Mouse (Mus musculus) forebrain, embryonic 16.5 days (tissue): ENCODE measurements around the gene Cdk11b. TPM values are rescaled to one million over a fixed set of nuclear protein-coding genes. Genes with fewer than 3 reads are reported as not detected.

ENCODE experiments used
- ATAC-seq: fragments of 200-750 bp; cut with Nextera tagmentation; 2 replicates; pipeline ENCODE4 v1.8.0; 2017; ENCODE audit warnings: mild to moderate bottlenecking, moderate library complexity
- H3K27ac ChIP-seq: fragments of 300-500 bp; sonication (generic); 2 replicates; pipeline ENCODE4 v1.5.1; 2014; ENCODE audit warnings: low read length, control low read depth
- H3K27me3 ChIP-seq: fragments of 300-500 bp; sonication (generic); replicated peaks from 2 replicates; pipeline ENCODE4 v1.6.1; 2014; ENCODE audit warnings: low read length; ENCODE audit not compliant: control insufficient read depth, insufficient read depth
- H3K36me3 ChIP-seq: fragments of 300-500 bp; sonication (generic); 2 replicates; pipeline ENCODE4 v1.6.1; 2014; ENCODE audit not compliant: control insufficient read depth, insufficient read depth
- H3K4me1 ChIP-seq: fragments of 300-500 bp; sonication (generic); replicated peaks from 2 replicates; pipeline ENCODE4 v1.6.1; 2014; ENCODE audit warnings: low read length; ENCODE audit not compliant: control insufficient read depth, insufficient read depth
- H3K4me2 ChIP-seq: fragments of 300-500 bp; sonication (generic); 2 replicates; pipeline ENCODE4 v1.6.1; 2014; ENCODE audit warnings: mild to moderate bottlenecking, low read length, control low read depth
- H3K4me3 ChIP-seq: fragments of 300-500 bp; sonication (generic); replicated peaks from 2 replicates; pipeline ENCODE4 v1.5.1; 2014; ENCODE audit warnings: mild to moderate bottlenecking, low read length, control low read depth
- H3K9ac ChIP-seq: fragments of 300-500 bp; sonication (generic); replicated peaks from 2 replicates; pipeline ENCODE4 v1.6.1; 2014; ENCODE audit warnings: low read depth, low read length, control low read depth
- H3K9me3 ChIP-seq: fragments of 300-500 bp; sonication (generic); 2 replicates; pipeline ENCODE4 v1.6.1; 2016; ENCODE audit warnings: low read length; ENCODE audit not compliant: control insufficient read depth
- WGBS: fragments of 180-500 bp; shearing (Covaris S2); extraction: QIAGEN DNeasy Blood & Tissue Kit; methylation state at CpG from one replicate; pipeline ENCODE4 v1.1.7; 2014; 5-methylcytosine and 5-hydroxymethylcytosine counted together
- polyA plus RNA-seq: library from polyadenylated mRNA; unstranded; fragments of >200 nt; fragmentation: Nextera tagmentation; extraction: Ambion mirVana; gene quantifications from 2 replicates; pipeline ENCODE4 v1.2.1, GENCODE M21; 2015

Gene Cdk11b
- polyA plus RNA-seq, 1 experiment from 2014 or later, result 62.4 TPM

GRCm38 (mm10) chr4:155602753-155603152 lies 21.9 kb upstream of the Cdk11b start:
- no peak for ATAC-seq
- WGBS, result 88% methylated on average over 1 of the region's 1 CpGs

GRCm38 (mm10) chr4:155603801-155604200 lies 20.9 kb upstream of the Cdk11b start:
- 95% methylated on average over 6 of the region's 6 CpGs for WGBS
- no peak overlapping the region for H3K27ac ChIP-seq

More at GRCm38 (mm10) chr4:155602753-155603152, 21.9 kb upstream of the Cdk11b start:
- Histone ChIP-seq H3K4me3 (peak overlapping the region; percentile 97), H3K4me1 (peaks cover 14% of the 10 kb centered on the region), H3K36me3 (no peaks in the 10 kb centered on the region), H3K9ac (no peak overlapping the region), H3K4me2 (peak overlapping the region; percentile 70), H3K27me3 (no peaks in the 10 kb centered on the region), H3K9me3 (no peaks in the 10 kb centered on the region), H3K27ac (no peak overlapping the region)

GRCm38 (mm10) chr4:155605132-155605531 lies 19.5 kb upstream of the Cdk11b start:
- Histone ChIP-seq H3K9ac (no peak overlapping the region), H3K36me3 (peaks cover 4% of the 10 kb centered on the region; the same call in 1 of the 2 replicates), H3K4me1 (peaks cover 13% of the 10 kb centered on the region), H3K27ac (no peak overlapping the region), H3K27me3 (no peaks in the 10 kb centered on the region), H3K4me2 (no peak overlapping the region), H3K4me3 (no peak overlapping the region), H3K9me3 (no peaks in the 10 kb centered on the region)
- ATAC-seq, result no peak
- WGBS, result 91% methylated on average over 4 of the region's 4 CpGs

More at GRCm38 (mm10) chr4:155603801-155604200, 20.9 kb upstream of the Cdk11b start:
- H3K9ac ChIP-seq, result no peak overlapping the region
- peaks cover 14% of the 10 kb centered on the region for H3K4me1 ChIP-seq
- no peak overlapping the region for H3K4me2 ChIP-seq
- no peaks in the 10 kb centered on the region for H3K36me3 ChIP-seq
- no peak for ATAC-seq
- no peak overlapping the region for H3K4me3 ChIP-seq
- H3K9me3 ChIP-seq, result no peaks in the 10 kb centered on the region
- H3K27me3 ChIP-seq, result no peaks in the 10 kb centered on the region

GRCm38 (mm10) chr4:155606825-155607224 lies 17.8 kb upstream of the Cdk11b start:
- Histone ChIP-seq H3K9ac (no peak overlapping the region), H3K4me3 (no peak overlapping the region), H3K4me1 (peaks cover 11% of the 10 kb centered on the region), H3K9me3 (no peaks in the 10 kb centered on the region), H3K27ac (no peak overlapping the region), H3K4me2 (no peak overlapping the region), H3K36me3 (peaks cover 9% of the 10 kb centered on the region), H3K27me3 (no peaks in the 10 kb centered on the region)
- no peak for ATAC-seq
- WGBS, result 75% methylated on average over 2 of the region's 2 CpGs

- no peaks in the 10 kb centered on the region for H3K27me3 ChIP-seq
- no peak for ATAC-seq
- H3K36me3 ChIP-seq, result peaks cover 28% of the 10 kb centered on the region
Measured at GRCm38 (mm10) chr4:155611860-155612259, 12.8 kb upstream of the Cdk11b start.

GRCm38 (mm10) chr4:155613264-155613663 lies 11.4 kb upstream of the Cdk11b start:
- H3K9me3 ChIP-seq, result no peaks in the 10 kb centered on the region
- no peak overlapping the region for H3K4me2 ChIP-seq
- H3K4me3 ChIP-seq, result no peak overlapping the region
- H3K36me3 ChIP-seq, result peaks cover 36% of the 10 kb centered on the region
- no peak overlapping the region for H3K9ac ChIP-seq
- H3K27ac ChIP-seq, result no peak overlapping the region
- WGBS, result 96% methylated on average over 3 of the region's 3 CpGs
- ATAC-seq, result no peak
- no peaks in the 10 kb centered on the region for H3K4me1 ChIP-seq
- no peaks in the 10 kb centered on the region for H3K27me3 ChIP-seq

More at GRCm38 (mm10) chr4:155611860-155612259, 12.8 kb upstream of the Cdk11b start:
- no peaks in the 10 kb centered on the region for H3K4me1 ChIP-seq
- H3K9me3 ChIP-seq, result no peaks in the 10 kb centered on the region
- H3K27ac ChIP-seq, result no peak overlapping the region
- WGBS, result 93% methylated on average over 3 of the region's 3 CpGs
- H3K4me3 ChIP-seq, result no peak overlapping the region
- no peak overlapping the region for H3K4me2 ChIP-seq
- H3K9ac ChIP-seq, result no peak overlapping the region

- Histone ChIP-seq H3K4me2 (no peak overlapping the region), H3K27me3 (no peaks in the 10 kb centered on the region), H3K4me3 (no peak overlapping the region), H3K9me3 (no peaks in the 10 kb centered on the region), H3K4me1 (no peaks in the 10 kb centered on the region), H3K27ac (no peak overlapping the region), H3K36me3 (peaks cover 32% of the 10 kb centered on the region), H3K9ac (no peak overlapping the region)
- 96% methylated on average over 5 of the region's 5 CpGs for WGBS
- ATAC-seq, result no peak
Measured at GRCm38 (mm10) chr4:155618321-155618720, 6.3 kb upstream of the Cdk11b start.

GRCm38 (mm10) chr4:155630267-155630666 lies 5.6 kb downstream of the Cdk11b start:
- no peak for ATAC-seq
- Histone ChIP-seq H3K36me3 (peaks cover 31% of the 10 kb centered on the region), H3K27ac (no peak overlapping the region), H3K27me3 (no peaks in the 10 kb centered on the region), H3K9me3 (no peaks in the 10 kb centered on the region), H3K4me2 (no peak overlapping the region), H3K4me1 (peaks cover 1% of the 10 kb centered on the region), H3K4me3 (no peak overlapping the region), H3K9ac (no peak overlapping the region)
- 94% methylated on average over 6 of the region's 6 CpGs for WGBS

- Histone ChIP-seq H3K9me3 (no peaks in the 10 kb centered on the region), H3K9ac (no peak overlapping the region), H3K27me3 (no peaks in the 10 kb centered on the region), H3K27ac (no peak overlapping the region), H3K36me3 (peaks cover 43% of the 10 kb centered on the region), H3K4me1 (no peaks in the 10 kb centered on the region), H3K4me3 (no peak overlapping the region), H3K4me2 (no peak overlapping the region)
- no peak for ATAC-seq
Measured at GRCm38 (mm10) chr4:155635766-155636499, 11.3 kb downstream of the Cdk11b start.
